Mouse (Mus musculus) gastrocnemius, postnatal 4 days (tissue): ENCODE data around the gene Glul. TPM values are rescaled to one million over a fixed set of nuclear protein-coding genes. Genes with fewer than 3 reads are reported as not detected.
"Not testable (repeated sequence)": the region's sequence is repeated elsewhere in the genome, so short reads cannot be mapped to it uniquely, and the experiment has no call there.

ENCODE experiments used
- DNase-seq, 2 experiments: peaks; one replicate each; pipeline ENCODE4 v3.0.0; 2021 to 2022; ENCODE audit warnings: low spot score in 2 of 2, mixed read lengths in 2 of 2
- long read RNA-seq, 2 experiments: library from polyadenylated mRNA; stranded (forward); transcript quantifications; one replicate each; pipeline ENCODE4 v2.0.0; 2021
- total RNA-seq, 2 experiments: library from RNA; stranded (reverse); gene quantifications; 2 replicates each; pipeline ENCODE4 v1.2.3; 2021

Gene Glul
- total RNA-seq: 100 to 1,000 TPM; 114 to 130 TPM
- long read RNA-seq, experiment 1, transcript Glul-201 (7 exons, 2,792 nt): major isoform, 8 of 10 reads
- long read RNA-seq, experiment 1, partial matches to known transcripts: 0 of 10 reads
- long read RNA-seq, experiment 1, other reads (novel, unspliced or antisense): 2 of 10 reads
- long read RNA-seq, experiment 2, transcript Glul-201 (7 exons, 2,792 nt): major isoform, 16 of 18 reads
- long read RNA-seq, experiment 2, partial matches to known transcripts: 1 of 18 reads
- long read RNA-seq, experiment 2, other reads (novel, unspliced or antisense): 1 of 18 reads

- DNase-seq: peak; percentile 88 to 95
These were observed at the start of gene Glul, which contains the start of gene Teddm2 for GRCm38 (mm10) chr1:153899731-153900380. Gene Glul (plus strand): TSS chr1:153899944. Gene Teddm2 (minus strand): TSS chr1:153900228.

- not testable (repeated sequence) for DNase-seq
These were observed 47.0 kb upstream of the Glul start for GRCm38 (mm10) chr1:153852696-153853095.

GRCm38 (mm10) chr1:153855946-153856345 lies 43.8 kb upstream of the Glul start:
- no peak for DNase-seq

- DNase-seq: no peak
These were observed 25.7 kb upstream of the Glul start, which contains the start of gene Teddm1b for GRCm38 (mm10) chr1:153874045-153874444. Gene Teddm1b (plus strand): TSS chr1:153874345.

GRCm38 (mm10) chr1:153880391-153880790 lies 19.4 kb upstream of the Glul start:
- DNase-seq: not testable (repeated sequence)

GRCm38 (mm10) chr1:153886024-153886633 lies 13.6 kb upstream of the Glul start:
- no peak for DNase-seq

GRCm38 (mm10) chr1:153890121-153890520 lies 9.6 kb upstream of the Glul start:
- no peak for DNase-seq

GRCm38 (mm10) chr1:153891442-153891841 lies 8.3 kb upstream of the Glul start, which contains the start of gene Teddm1a:
Gene Teddm1a (plus strand): TSS chr1:153891742.
- DNase-seq: no peak

- no peak for DNase-seq
These were observed 6.0 kb upstream of the Glul start for GRCm38 (mm10) chr1:153893746-153894145.

GRCm38 (mm10) chr1:153894201-153894893 lies 5.4 kb upstream of the Glul start:
- no peak for DNase-seq

- peak; percentile 45 to 66 for DNase-seq
These were observed 4.8 kb upstream of the Glul start for GRCm38 (mm10) chr1:153894979-153895378.

- no peak for DNase-seq
These were observed 2.5 kb upstream of the Glul start for GRCm38 (mm10) chr1:153897196-153897595.

GRCm38 (mm10) chr1:153898989-153899730 lies 584 bp upstream of the Glul start:
- DNase-seq: no peak

- DNase-seq: peak; percentile 27 to 47
These were observed 637 bp downstream of the Glul start for GRCm38 (mm10) chr1:153900381-153900780.

GRCm38 (mm10) chr1:153900860-153901730 lies 1.4 kb downstream of the Glul start:
- DNase-seq: peak in 1 of 2 experiments; percentile 34

GRCm38 (mm10) chr1:153903006-153903405 lies 3.3 kb downstream of the Glul start:
- DNase-seq: no peak

- DNase-seq: no peak
These were observed 4.5 kb downstream of the Glul start for GRCm38 (mm10) chr1:153904236-153904635.

- no peak for DNase-seq
These were observed 6.1 kb downstream of the Glul start for GRCm38 (mm10) chr1:153905884-153906283.

- DNase-seq: no peak
These were observed 8.5 kb downstream of the Glul start for GRCm38 (mm10) chr1:153908208-153908607.

- no peak for DNase-seq
These were observed 9.0 kb downstream of the Glul start for GRCm38 (mm10) chr1:153908741-153909140.
